Mouse (Mus musculus) right cerebral cortex, postnatal 36 days (tissue): Measurements from ENCODE around the gene Pcdh15.

ENCODE experiments used
- DNase-seq, 2 experiments: peaks; one replicate each; pipeline ENCODE4 v3.0.0; 2022; ENCODE audit warnings: low spot score in 2 of 2, mixed read lengths in 1 of 2

The Pcdh15 gene

GRCm38 (mm10) chr10:74538371-74538770 lies 1439.2 kb downstream of the Pcdh15 start:
- no peak for DNase-seq

GRCm38 (mm10) chr10:74555326-74555725 lies 1456.2 kb downstream of the Pcdh15 start:
- no peak for DNase-seq

- DNase-seq = no peak
Measured at GRCm38 (mm10) chr10:74569603-74570002, 1470.5 kb downstream of the Pcdh15 start.

- DNase-seq = no peak
Measured at GRCm38 (mm10) chr10:74579924-74580323, 1480.8 kb downstream of the Pcdh15 start.

GRCm38 (mm10) chr10:74591799-74592198 lies 1492.7 kb downstream of the Pcdh15 start:
- no peak for DNase-seq

GRCm38 (mm10) chr10:74607683-74608082 lies 1508.5 kb downstream of the Pcdh15 start:
- DNase-seq = no peak

GRCm38 (mm10) chr10:74621837-74622236 lies 1522.7 kb downstream of the Pcdh15 start:
- no peak for DNase-seq

GRCm38 (mm10) chr10:74625715-74626114 lies 1526.6 kb downstream of the Pcdh15 start:
- no peak for DNase-seq

GRCm38 (mm10) chr10:74626596-74626995 lies 1527.5 kb downstream of the Pcdh15 start:
- DNase-seq = no peak

GRCm38 (mm10) chr10:74631314-74631713 lies 1532.2 kb downstream of the Pcdh15 start:
- DNase-seq = no peak

- DNase-seq = no peak
Measured at GRCm38 (mm10) chr10:74637040-74637439, 1537.9 kb downstream of the Pcdh15 start.

- no peak for DNase-seq
Measured at GRCm38 (mm10) chr10:74642125-74642524, 1543.0 kb downstream of the Pcdh15 start.

- no peak for DNase-seq
Measured at GRCm38 (mm10) chr10:74663171-74663570, 1564.0 kb downstream of the Pcdh15 start.

GRCm38 (mm10) chr10:74680016-74680491 lies 1580.9 kb downstream of the Pcdh15 start:
- peak; percentile 1 for DNase-seq

GRCm38 (mm10) chr10:74680559-74680958 lies 1581.4 kb downstream of the Pcdh15 start:
- DNase-seq = no peak
